Mouse (Mus musculus): ENCODE measurements around the gene Nrl.

DNA sequence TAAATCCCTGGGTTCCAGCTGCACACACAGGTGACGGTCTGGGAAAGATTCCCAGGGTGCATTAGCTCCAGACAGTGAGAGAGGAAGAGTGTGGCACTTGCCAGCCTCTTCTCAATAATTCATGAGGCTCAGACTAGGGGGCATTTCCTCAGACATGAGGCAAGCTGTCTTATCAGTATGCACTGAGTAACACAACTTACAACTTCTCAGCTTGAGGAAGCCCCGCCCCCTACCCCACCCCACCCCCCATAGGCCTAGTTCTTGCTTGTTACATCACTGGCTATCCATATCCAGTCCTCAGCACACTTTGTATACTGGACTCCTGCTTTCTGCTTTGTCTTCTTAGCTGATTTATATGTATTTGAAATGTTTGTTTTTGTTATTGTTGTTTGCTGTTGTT is 49.1 kb downstream of the Nrl start:
- TF ChIP-seq CTCF (conservative IDR thresholded peaks at IDR 0.05; ENCODE audit: low read length) (no peak), NANOG (IDR thresholded peaks at IDR 0.05; ENCODE audit: borderline replicate concordance, low read length) (no peak)

All from E14TG2a.4 (cell line).